Mouse (Mus musculus) olfactory bulb, adult 2 months (tissue): ENCODE results near the gene Eif2b3.

ENCODE experiments used
- CTCF ChIP-seq: fragments of 200-500 bp; IDR thresholded peaks from 2 replicates; pipeline ENCODE4 v1.5.1; 2012; ENCODE audit warnings: low read depth, mild to moderate bottlenecking, low read length, moderate library complexity; ENCODE audit not compliant: insufficient read depth
- POLR2A ChIP-seq: fragments of 200-500 bp; IDR thresholded peaks from 2 replicates; pipeline ENCODE4 v1.6.1; 2012; ENCODE audit warnings: mild to moderate bottlenecking, low read depth, low read length, moderate library complexity; ENCODE audit not compliant: insufficient read depth

DNA sequence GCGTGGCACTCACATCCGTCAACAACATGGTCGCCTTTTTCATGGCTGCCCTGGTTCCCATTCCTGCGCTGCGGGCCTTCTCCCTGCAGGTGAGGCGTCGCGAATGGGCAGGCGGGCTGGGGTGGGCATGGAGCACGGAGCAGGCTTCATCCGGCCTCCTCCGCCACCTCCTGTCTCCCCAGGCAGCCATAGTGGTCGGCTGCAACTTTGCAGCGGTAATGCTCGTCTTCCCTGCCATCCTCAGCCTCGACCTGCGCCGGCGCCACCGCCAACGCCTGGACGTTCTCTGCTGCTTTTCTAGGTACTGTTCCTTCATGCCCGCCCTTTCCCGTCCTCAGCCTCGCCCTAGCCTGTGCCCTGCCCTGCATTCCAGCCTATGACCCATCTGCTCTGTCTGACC lies 90.1 kb downstream of the Eif2b3 start:
- no peak for TF ChIP-seq CTCF
- no peak for TF ChIP-seq POLR2A
